Mouse (Mus musculus): ENCODE data around the gene Ovch2. TPM values are rescaled to one million over a fixed set of nuclear protein-coding genes. Genes with fewer than 3 reads are reported as not detected.
A peak's percentile ranks its signal among the peaks of the same experiment; 100 is the strongest.

The Ovch2 gene
- polyA plus RNA-seq, 1 experiment from 2014 or later: not detected

DNA sequence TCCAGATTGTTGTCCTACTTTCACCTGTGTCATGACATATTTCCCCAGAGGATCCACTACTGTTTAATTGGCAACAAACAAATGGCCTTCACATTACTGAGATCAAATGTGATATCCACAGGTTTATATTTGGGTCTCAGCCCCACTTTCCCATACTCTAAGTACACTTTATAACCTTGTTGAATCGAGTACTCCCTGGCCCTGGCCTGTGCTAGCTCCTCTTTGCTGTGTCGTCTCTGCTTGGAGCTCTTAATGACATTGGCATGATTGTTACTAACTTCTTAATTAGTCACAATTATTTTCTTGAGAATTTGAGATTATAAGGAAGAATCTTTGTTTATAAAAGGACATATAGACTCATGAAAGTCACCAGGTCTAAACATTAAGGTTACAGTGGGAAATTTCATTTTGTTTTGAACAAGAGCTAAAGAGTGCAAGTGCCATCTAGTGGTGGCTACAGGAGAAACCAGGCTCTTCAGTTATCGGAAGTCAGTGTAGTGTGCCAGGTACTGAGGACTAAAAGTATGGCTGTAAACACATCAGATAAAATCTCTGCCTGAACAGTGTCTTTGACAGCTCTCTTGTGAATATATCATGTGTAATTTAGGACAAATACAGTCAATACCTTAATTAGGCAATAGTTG lies 12.9 kb downstream of the Ovch2 start:
- H3K4me1 ChIP-seq (ENCODE audit: control insufficient read depth, insufficient read depth, low read length): no peaks in the 10 kb centered on the region
- H3K9me3 ChIP-seq (ENCODE audit: control insufficient read depth, low read length): no peaks in the 10 kb centered on the region
- H3K27me3 ChIP-seq (ENCODE audit: control insufficient read depth, insufficient read depth, low read length): no peaks in the 10 kb centered on the region
- WGBS: 64% methylated on average over 3 of the region's 3 CpGs
- H3K36me3 ChIP-seq (ENCODE audit: control insufficient read depth, insufficient read depth, low read length): no peaks in the 10 kb centered on the region
- ATAC-seq (ENCODE audit: low FRiP score, low TSS enrichment) (no peak; the same call in 1 of the 2 replicates), DNase-seq (peak; percentile 78)
- H3K9ac ChIP-seq (replicated peaks; ENCODE audit: low read length): no peak overlapping the region
- H3K4me2 ChIP-seq (ENCODE audit: low read length): no peak overlapping the region
- no peak overlapping the region for H3K4me3 ChIP-seq (replicated peaks; ENCODE audit: low read depth, low read length)
- no peak overlapping the region for H3K27ac ChIP-seq (replicated peaks; ENCODE audit: low read depth, low read length)

DNA sequence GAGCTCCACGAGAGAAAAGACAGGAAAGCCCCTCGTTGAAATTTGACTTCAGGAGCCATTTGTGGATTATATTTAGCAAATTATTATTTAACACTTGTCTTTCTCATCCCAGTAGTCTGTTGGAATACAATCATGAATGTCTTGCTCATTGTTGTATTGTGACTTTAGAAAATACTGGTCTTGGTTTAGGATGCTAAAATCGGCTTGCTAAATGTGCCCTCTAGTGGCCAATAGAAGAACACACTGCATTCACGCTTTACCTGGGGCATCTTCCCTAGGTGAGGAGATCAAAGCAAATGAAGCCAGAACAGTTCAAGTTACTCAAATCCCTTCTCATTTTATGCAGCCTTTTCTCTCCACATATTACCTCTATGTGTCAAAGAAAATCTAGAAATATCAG lies 21.4 kb downstream of the Ovch2 start:
- no peak for ATAC-seq (ENCODE audit: low FRiP score, low TSS enrichment)
- peak; percentile 75 for DNase-seq

DNA sequence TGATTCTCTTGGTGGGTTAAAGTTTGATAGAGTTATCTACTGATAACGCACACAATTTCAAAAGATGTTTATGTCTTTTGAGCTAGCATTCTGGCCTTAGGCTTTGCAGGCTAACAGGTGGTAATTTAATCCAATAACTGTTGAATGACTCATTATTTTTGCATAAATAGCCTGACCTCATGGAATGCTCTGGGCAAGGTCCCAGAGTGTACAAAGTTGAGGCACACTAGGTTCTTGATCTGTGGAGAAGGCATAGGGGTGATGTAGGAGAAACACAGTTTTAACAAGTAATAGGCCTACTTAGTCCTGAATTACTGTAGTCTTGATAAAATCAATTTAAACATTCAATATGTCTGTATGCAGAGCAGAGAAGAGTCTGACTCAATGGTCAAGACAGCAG lies 22.8 kb downstream of the Ovch2 start:
- Histone ChIP-seq H3K27me3 (ENCODE audit: control insufficient read depth, insufficient read depth, low read length) (no peaks in the 10 kb centered on the region), H3K9me3 (ENCODE audit: control insufficient read depth, low read length) (no peaks in the 10 kb centered on the region), H3K9ac (replicated peaks; ENCODE audit: low read length) (no peak overlapping the region), H3K36me3 (ENCODE audit: control insufficient read depth, insufficient read depth, low read length) (no peaks in the 10 kb centered on the region), H3K4me1 (ENCODE audit: control insufficient read depth, insufficient read depth, low read length) (no peaks in the 10 kb centered on the region), H3K27ac (replicated peaks; ENCODE audit: low read depth, low read length) (no peak overlapping the region), H3K4me3 (replicated peaks; ENCODE audit: low read depth, low read length) (no peak overlapping the region), H3K4me2 (ENCODE audit: low read length) (no peak overlapping the region)
- WGBS: 78% methylated on average over 1 of the region's 1 CpGs
- DNase-seq: no peak
- no peak for ATAC-seq (ENCODE audit: low FRiP score, low TSS enrichment)

More for the DNA sequence above, 21.4 kb downstream of the Ovch2 start:
- Histone ChIP-seq H3K4me3 (replicated peaks; ENCODE audit: low read depth, low read length) (no peak overlapping the region), H3K4me2 (ENCODE audit: low read length) (no peak overlapping the region), H3K9me3 (ENCODE audit: control insufficient read depth, low read length) (no peaks in the 10 kb centered on the region), H3K36me3 (ENCODE audit: control insufficient read depth, insufficient read depth, low read length) (no peaks in the 10 kb centered on the region), H3K27ac (replicated peaks; ENCODE audit: low read depth, low read length) (no peak overlapping the region), H3K27me3 (ENCODE audit: control insufficient read depth, insufficient read depth, low read length) (no peaks in the 10 kb centered on the region), H3K9ac (replicated peaks; ENCODE audit: low read length) (no peak overlapping the region), H3K4me1 (ENCODE audit: control insufficient read depth, insufficient read depth, low read length) (no peaks in the 10 kb centered on the region)
- WGBS: 48% methylated on average over 4 of the region's 4 CpGs

DNA sequence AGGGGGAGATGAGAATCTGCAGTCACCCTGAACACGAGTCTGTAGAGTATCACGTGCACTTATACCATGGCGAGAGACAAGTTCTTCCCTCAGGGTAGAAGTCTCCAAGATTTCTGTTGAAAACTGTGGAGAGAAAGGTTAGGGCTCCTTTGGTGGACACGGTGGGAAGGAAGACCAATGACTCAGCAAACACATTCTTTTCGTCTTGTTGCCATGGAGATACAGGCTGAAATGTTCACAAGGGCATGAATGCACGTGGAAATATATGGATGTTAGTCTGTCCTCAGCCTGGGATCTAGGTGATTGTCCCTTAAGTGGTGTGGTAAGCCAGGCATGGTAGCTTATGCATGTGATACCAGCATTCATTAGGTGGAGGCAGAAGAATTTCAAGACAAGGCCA lies 30.2 kb downstream of the Ovch2 start:
- no peak for DNase-seq
- no peaks in the 10 kb centered on the region for H3K4me1 ChIP-seq (ENCODE audit: control insufficient read depth, insufficient read depth, low read length)

DNA sequence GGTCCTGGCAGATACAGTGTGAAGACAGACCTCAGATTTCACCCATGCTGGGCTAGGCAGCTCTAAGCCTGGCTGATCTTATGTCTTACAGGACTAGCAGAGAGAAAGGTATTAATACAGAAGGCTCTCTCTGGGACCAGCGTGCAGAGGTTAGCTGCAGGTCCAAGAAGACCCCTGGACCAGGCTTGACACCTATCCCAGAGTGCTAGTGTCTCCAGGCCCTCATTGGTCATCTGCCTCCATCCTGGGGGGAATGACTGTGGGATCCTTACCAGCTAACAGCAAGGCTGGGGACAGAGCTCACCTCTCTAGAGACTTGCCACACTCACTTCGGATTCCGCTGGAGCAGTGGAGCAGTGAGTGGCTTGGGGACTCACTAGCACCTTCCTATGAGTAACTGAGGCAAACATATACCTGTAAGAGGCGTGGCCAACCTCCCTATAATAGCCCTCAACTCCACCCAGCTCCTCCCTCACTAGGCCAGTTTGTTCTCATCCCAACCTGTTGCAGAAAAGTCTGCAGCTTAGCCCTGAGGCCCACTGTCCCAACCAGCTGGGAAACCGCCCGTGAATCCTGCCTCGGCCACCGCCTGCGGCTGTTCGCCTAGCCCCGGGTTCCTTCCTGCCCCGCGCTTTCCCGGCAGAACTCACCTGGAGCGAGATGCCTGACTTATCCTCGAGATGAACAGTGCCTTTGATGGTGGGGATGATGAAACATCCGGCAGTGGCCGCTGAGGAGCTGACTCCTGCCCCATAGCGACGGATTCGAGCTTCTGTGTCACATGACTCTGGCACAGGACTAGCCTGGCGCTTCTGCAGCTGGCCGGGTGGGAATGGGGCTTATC lies 43.5 kb downstream of the Ovch2 start, which contains the start of gene Cyb5r2:
Gene Cyb5r2, minus strand, starts transcription at position 725 of the 844 bp plus-strand sequence.
- Histone ChIP-seq H3K9ac (replicated peaks; ENCODE audit: low read length) (peak within 1 kb of the TSS; percentile 47), H3K27me3 (ENCODE audit: control insufficient read depth, insufficient read depth, low read length) (no peaks in the 10 kb centered on the region), H3K9me3 (ENCODE audit: control insufficient read depth, low read length) (no peaks in the 10 kb centered on the region), H3K27ac (replicated peaks; ENCODE audit: low read depth, low read length) (no peak within 1 kb of the TSS), H3K4me3 (replicated peaks; ENCODE audit: low read depth, low read length) (peak within 1 kb of the TSS; percentile 24), H3K4me2 (ENCODE audit: low read length) (peak within 1 kb of the TSS; percentile 58), H3K36me3 (ENCODE audit: control insufficient read depth, insufficient read depth, low read length) (no peaks in the 10 kb centered on the region), H3K4me1 (ENCODE audit: control insufficient read depth, insufficient read depth, low read length) (peaks cover 6% of the 10 kb centered on the region; the same call in 1 of the 2 replicates)
- peak; percentile 53 for DNase-seq
- WGBS: 15% methylated on average over 23 of the region's 23 CpGs
- no peak for ATAC-seq (ENCODE audit: low FRiP score, low TSS enrichment)

More for the DNA sequence above, 30.2 kb downstream of the Ovch2 start:
- Histone ChIP-seq H3K9ac (replicated peaks; ENCODE audit: low read length) (no peak overlapping the region), H3K27ac (replicated peaks; ENCODE audit: low read depth, low read length) (no peak overlapping the region), H3K4me3 (replicated peaks; ENCODE audit: low read depth, low read length) (no peak overlapping the region), H3K36me3 (ENCODE audit: control insufficient read depth, insufficient read depth, low read length) (no peaks in the 10 kb centered on the region), H3K4me2 (ENCODE audit: low read length) (no peak overlapping the region), H3K9me3 (ENCODE audit: control insufficient read depth, low read length) (no peaks in the 10 kb centered on the region), H3K27me3 (ENCODE audit: control insufficient read depth, insufficient read depth, low read length) (no peaks in the 10 kb centered on the region)
- no peak for ATAC-seq (ENCODE audit: low FRiP score, low TSS enrichment)
- 50% methylated on average over 6 of the region's 6 CpGs for WGBS

DNA sequence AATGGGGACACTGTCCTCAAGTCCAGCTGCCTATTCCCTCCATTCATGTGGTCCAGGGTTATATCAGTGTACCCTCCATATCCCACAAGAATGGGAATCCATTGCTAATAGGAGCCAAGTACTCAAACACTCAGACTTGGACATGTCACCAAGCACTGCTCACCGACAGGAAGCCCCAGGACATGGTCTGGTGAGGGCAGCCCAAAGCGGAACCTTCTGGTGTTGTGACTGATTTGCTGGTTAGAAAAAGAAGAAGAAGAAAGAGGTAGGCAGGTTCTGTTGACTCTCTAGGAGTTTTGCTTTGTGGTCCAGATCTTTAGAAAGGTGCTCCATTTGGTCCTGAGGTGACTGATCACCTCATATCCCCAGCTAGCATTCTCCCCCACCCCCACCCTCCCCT lies 44.3 kb downstream of the Ovch2 start:
- Histone ChIP-seq H3K27ac (replicated peaks; ENCODE audit: low read depth, low read length) (no peak overlapping the region), H3K27me3 (ENCODE audit: control insufficient read depth, insufficient read depth, low read length) (no peaks in the 10 kb centered on the region), H3K4me2 (ENCODE audit: low read length) (no peak overlapping the region), H3K36me3 (ENCODE audit: control insufficient read depth, insufficient read depth, low read length) (no peaks in the 10 kb centered on the region), H3K9me3 (ENCODE audit: control insufficient read depth, low read length) (no peaks in the 10 kb centered on the region), H3K4me1 (ENCODE audit: control insufficient read depth, insufficient read depth, low read length) (peaks cover 6% of the 10 kb centered on the region; the same call in 1 of the 2 replicates), H3K9ac (replicated peaks; ENCODE audit: low read length) (no peak overlapping the region), H3K4me3 (replicated peaks; ENCODE audit: low read depth, low read length) (no peak overlapping the region)
- ATAC-seq (ENCODE audit: low FRiP score, low TSS enrichment): no peak
- no peak for DNase-seq
- WGBS: 94% methylated on average over 2 of the region's 2 CpGs

DNA sequence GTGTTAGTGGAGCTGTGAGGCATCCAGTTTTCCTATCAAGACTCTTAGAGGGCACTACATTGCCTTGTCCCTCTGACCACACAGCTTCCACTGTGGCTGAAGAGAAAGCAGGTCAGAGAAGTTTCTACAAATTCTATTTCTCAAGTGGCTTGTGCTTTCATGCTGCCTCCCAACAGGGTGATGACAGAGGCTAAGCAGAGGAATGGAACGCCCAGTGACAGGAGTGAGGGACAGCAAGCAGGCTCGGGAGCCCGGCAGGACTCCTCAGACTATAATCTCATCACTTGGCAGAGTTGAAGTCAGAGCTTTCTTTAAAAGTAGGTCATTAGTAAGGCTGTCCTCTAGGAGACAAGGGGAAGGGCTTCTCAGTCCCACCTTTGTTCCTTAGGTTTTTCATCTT lies 45.1 kb downstream of the Ovch2 start:
- H3K27ac ChIP-seq (replicated peaks; ENCODE audit: low read depth, low read length): no peak overlapping the region
- H3K9me3 ChIP-seq (ENCODE audit: control insufficient read depth, low read length): no peaks in the 10 kb centered on the region
- H3K9ac ChIP-seq (replicated peaks; ENCODE audit: low read length): no peak overlapping the region
- H3K27me3 ChIP-seq (ENCODE audit: control insufficient read depth, insufficient read depth, low read length): no peaks in the 10 kb centered on the region
- H3K4me1 ChIP-seq (ENCODE audit: control insufficient read depth, insufficient read depth, low read length): peaks cover 6% of the 10 kb centered on the region; the same call in 1 of the 2 replicates
- no peak for DNase-seq
- ATAC-seq (ENCODE audit: low FRiP score, low TSS enrichment): no peak
- no peak overlapping the region for H3K4me3 ChIP-seq (replicated peaks; ENCODE audit: low read depth, low read length)
- WGBS: 77% methylated on average over 3 of the region's 3 CpGs
- no peaks in the 10 kb centered on the region for H3K36me3 ChIP-seq (ENCODE audit: control insufficient read depth, insufficient read depth, low read length)
- H3K4me2 ChIP-seq (ENCODE audit: low read length): no peak overlapping the region

DNA sequence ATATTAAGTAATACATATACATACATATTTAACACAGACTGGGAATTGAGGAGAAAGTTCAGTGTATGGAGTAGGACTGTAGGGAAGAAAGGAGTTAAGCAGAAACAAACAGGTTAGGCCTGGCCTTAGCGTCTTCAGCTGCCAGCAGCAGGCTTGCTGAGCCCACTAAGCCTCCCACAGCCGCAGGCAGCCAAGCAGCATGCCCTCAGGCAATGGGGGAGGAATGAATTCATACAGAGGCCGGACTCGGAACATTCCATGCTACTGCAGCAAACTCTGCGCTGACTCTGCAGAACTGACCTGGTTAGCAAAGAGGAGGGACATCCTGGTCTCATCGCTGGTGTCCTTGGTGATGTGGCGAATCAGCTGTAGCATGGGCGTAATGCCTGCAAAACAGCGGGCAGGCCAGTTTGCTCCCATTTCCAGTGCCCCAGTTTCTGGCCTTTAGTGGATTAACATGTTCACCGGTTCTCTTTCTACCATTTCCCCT lies 48.9 kb downstream of the Ovch2 start:
- Histone ChIP-seq H3K4me3 (replicated peaks; ENCODE audit: low read depth, low read length) (no peak overlapping the region), H3K36me3 (ENCODE audit: control insufficient read depth, insufficient read depth, low read length) (no peaks in the 10 kb centered on the region), H3K9ac (replicated peaks; ENCODE audit: low read length) (no peak overlapping the region), H3K27me3 (ENCODE audit: control insufficient read depth, insufficient read depth, low read length) (no peaks in the 10 kb centered on the region), H3K9me3 (ENCODE audit: control insufficient read depth, low read length) (no peaks in the 10 kb centered on the region), H3K4me1 (ENCODE audit: control insufficient read depth, insufficient read depth, low read length) (no peaks in the 10 kb centered on the region), H3K4me2 (ENCODE audit: low read length) (no peak overlapping the region), H3K27ac (replicated peaks; ENCODE audit: low read depth, low read length) (no peak overlapping the region)
- WGBS: 79% methylated on average over 10 of the region's 10 CpGs
- ATAC-seq (ENCODE audit: low FRiP score, low TSS enrichment) (no peak), DNase-seq (peak; percentile 17)
